Mouse (Mus musculus) cerebellum, adult 2 months (tissue): ENCODE measurements around the gene Gm21887.
"Not testable (repeated sequence)": the region's sequence is repeated elsewhere in the genome, so short reads cannot be mapped to it uniquely, and the experiment has no call there.

ENCODE experiments used
- CTCF ChIP-seq: fragments of 200-500 bp; IDR thresholded peaks from 2 replicates; pipeline ENCODE4 v1.5.1; 2011; ENCODE audit warnings: low read depth, mild to moderate bottlenecking, control low read depth, low read length, moderate library complexity, borderline replicate concordance; ENCODE audit not compliant: insufficient read depth
- POLR2A ChIP-seq: fragments of 200-500 bp; IDR thresholded peaks from 2 replicates; pipeline ENCODE4 v1.6.1; 2011; ENCODE audit warnings: low read length, control low read depth, borderline replicate concordance; ENCODE audit not compliant: insufficient read depth

- not testable (repeated sequence) for TF ChIP-seq POLR2A
- peak; percentile 69 for TF ChIP-seq CTCF
Measured at GRCm38 (mm10) chrX:170017333-170018245, 8.1 kb downstream of the Gm21887 start.
